Mouse (Mus musculus) layer of hippocampus, adult 18-20 months (tissue): ENCODE data around the gene Slc35b3. TPM values are rescaled to one million over a fixed set of nuclear protein-coding genes. Genes with fewer than 3 reads are reported as not detected.

Source experiments
- DNase-seq, 2 experiments: peaks; one replicate each; pipeline ENCODE4 v3.0.0; 2022; ENCODE audit warnings: low spot score in 2 of 2
- total RNA-seq, 2 experiments: library from RNA; stranded (reverse); gene quantifications; 2 replicates each; pipeline ENCODE4 v1.2.3; 2021

The Slc35b3 gene
- total RNA-seq, 2 experiments from 2014 or later = 11.6 to 13.9 TPM

GRCm38 (mm10) chr13:38941280-38941679 lies 19.4 kb downstream of the Slc35b3 start:
- DNase-seq = no peak

GRCm38 (mm10) chr13:38938433-38938832 lies 22.2 kb downstream of the Slc35b3 start:
- no peak for DNase-seq

- no peak for DNase-seq
These were observed 23.7 kb downstream of the Slc35b3 start for GRCm38 (mm10) chr13:38936860-38937471.

- DNase-seq = no peak
These were observed 24.7 kb downstream of the Slc35b3 start for GRCm38 (mm10) chr13:38935856-38936446.

- no peak for DNase-seq
These were observed 30.7 kb downstream of the Slc35b3 start for GRCm38 (mm10) chr13:38929843-38930578.

- DNase-seq = no peak
These were observed 38.0 kb downstream of the Slc35b3 start for GRCm38 (mm10) chr13:38922676-38923075.

GRCm38 (mm10) chr13:38921306-38921705 lies 39.4 kb downstream of the Slc35b3 start:
- no peak for DNase-seq

- DNase-seq = no peak
These were observed 42.3 kb downstream of the Slc35b3 start for GRCm38 (mm10) chr13:38918188-38918885.

GRCm38 (mm10) chr13:38917556-38917955 lies 43.1 kb downstream of the Slc35b3 start:
- DNase-seq = no peak

GRCm38 (mm10) chr13:38914771-38915170 lies 45.9 kb downstream of the Slc35b3 start:
- DNase-seq = no peak

GRCm38 (mm10) chr13:38892364-38892763 lies 68.3 kb downstream of the Slc35b3 start:
- no peak for DNase-seq
